Mouse (Mus musculus) megakaryocyte, embryonic 14.5 days (primary cell): ENCODE data around the gene P3h4. TPM values are rescaled to one million over a fixed set of nuclear protein-coding genes. Genes with fewer than 3 reads are reported as not detected.
"Not testable (repeated sequence)": the region's sequence is repeated elsewhere in the genome, so short reads cannot be mapped to it uniquely, and the experiment has no call there.

Experiments
- H3K27me3 ChIP-seq: replicated peaks from 2 replicates; pipeline ENCODE3; 2012; ENCODE audit warnings: inconsistent platforms
- H3K36me3 ChIP-seq: replicated peaks from 2 replicates; pipeline ENCODE3; 2012; ENCODE audit warnings: low read length, inconsistent platforms, mixed read lengths
- H3K4me1 ChIP-seq: 2 replicates; pipeline ENCODE4 v1.6.1; 2012; ENCODE audit warnings: inconsistent platforms
- H3K4me3 ChIP-seq: replicated peaks from 2 replicates; pipeline ENCODE3; 2012; ENCODE audit warnings: moderate library complexity, mild to moderate bottlenecking, inconsistent platforms
- H3K9me3 ChIP-seq: 2 replicates; pipeline ENCODE4 v1.6.1; 2012; ENCODE audit warnings: inconsistent platforms
- FLI1 ChIP-seq: IDR thresholded peaks from 2 replicates; pipeline ENCODE4 v1.6.1; 2012; ENCODE audit warnings: low read length, inconsistent platforms, mixed read lengths
- GATA1 ChIP-seq: IDR thresholded peaks from 3 replicates; pipeline ENCODE4 v1.6.1; 2012; ENCODE audit warnings: mixed read lengths, low read length, inconsistent platforms, borderline replicate concordance
- polyA plus RNA-seq: library from polyadenylated mRNA; stranded (reverse); fragments of >175 nt; gene quantifications from 2 replicates; pipeline ENCODE4 v1.2.3, GENCODE M21; 2012; ENCODE audit warnings: low replicate concordance; ENCODE audit not compliant: insufficient read depth

The P3h4 gene
- polyA plus RNA-seq, 1 experiment: not detected

- H3K9me3 ChIP-seq: no peaks in the 10 kb centered on the region
- TF ChIP-seq GATA1: no peak
- no peak for TF ChIP-seq FLI1
- H3K27me3 ChIP-seq: peaks cover 64% of the 10 kb centered on the region
- H3K4me1 ChIP-seq: peaks cover 16% of the 10 kb centered on the region
- no peak overlapping the region for H3K4me3 ChIP-seq
- H3K36me3 ChIP-seq: no peaks in the 10 kb centered on the region
Observed at GRCm38 (mm10) chr11:100362979-100363562, 51.6 kb downstream of the P3h4 start.

- Histone ChIP-seq H3K4me1 (peaks cover 13% of the 10 kb centered on the region), H3K9me3 (no peaks in the 10 kb centered on the region), H3K4me3 (no peak overlapping the region), H3K27me3 (peaks cover 64% of the 10 kb centered on the region), H3K36me3 (no peaks in the 10 kb centered on the region)
- TF ChIP-seq FLI1: no peak
- TF ChIP-seq GATA1: no peak
Observed at GRCm38 (mm10) chr11:100362209-100362978, 52.2 kb downstream of the P3h4 start.

GRCm38 (mm10) chr11:100361059-100361458, 53.6 kb downstream of the P3h4 start:
- not testable (repeated sequence) for H3K36me3 ChIP-seq, H3K4me3 ChIP-seq, H3K9me3 ChIP-seq
- Histone ChIP-seq H3K27me3 (peaks cover 76% of the 10 kb centered on the region), H3K4me1 (peaks cover 22% of the 10 kb centered on the region)

- Histone ChIP-seq H3K9me3 (no peaks in the 10 kb centered on the region), H3K27me3 (peaks cover 78% of the 10 kb centered on the region), H3K36me3 (no peaks in the 10 kb centered on the region), H3K4me3 (no peak overlapping the region), H3K4me1 (peaks cover 25% of the 10 kb centered on the region)
- no peak for TF ChIP-seq FLI1
- TF ChIP-seq GATA1: no peak
Observed at GRCm38 (mm10) chr11:100360175-100360574, 54.5 kb downstream of the P3h4 start.

Other genes with a start within 250 kb of the P3h4 start
- gene Krt9, start 221.6 kb downstream of the P3h4 start, polyA plus RNA-seq: not detected in 2 replicates
- gene Krt14, start 207.3 kb downstream of the P3h4 start, polyA plus RNA-seq: 1.2 TPM in 1 of 2 replicates, not detected in the other
- gene Krt16, start 165.9 kb downstream of the P3h4 start, polyA plus RNA-seq: not detected in 2 replicates
- 0.08 and 2.6 TPM in 2 replicates for gene Krt17, start 153.8 kb downstream of the P3h4 start, polyA plus RNA-seq
- not detected in 2 replicates for gene Krt42, start 145.0 kb downstream of the P3h4 start, polyA plus RNA-seq
- 123 and 768 TPM in 2 replicates for gene Eif1, start 95.0 kb downstream of the P3h4 start, polyA plus RNA-seq
- gene Gast, start 80.4 kb downstream of the P3h4 start, polyA plus RNA-seq: not detected in 2 replicates
- gene Hap1, start 58.7 kb downstream of the P3h4 start, polyA plus RNA-seq: 0.06 TPM in 1 of 2 replicates, not detected in the other
- 6.4 and 9.4 TPM in 2 replicates for gene Jup, start 17.1 kb downstream of the P3h4 start, polyA plus RNA-seq
- 0.22 TPM in 1 of 2 replicates, not detected in the other for gene Fkbp10, start 861 bp upstream of the P3h4 start, polyA plus RNA-seq
- 48.3 and 86.4 TPM in 2 replicates for gene Nt5c3b, start 27.0 kb upstream of the P3h4 start, polyA plus RNA-seq
- 0.56 TPM in 1 of 2 replicates, not detected in the other for gene Klhl10, start 27.1 kb upstream of the P3h4 start, polyA plus RNA-seq
- 1.6 TPM in 1 of 2 replicates, not detected in the other for gene Klhl11, start 57.9 kb upstream of the P3h4 start, polyA plus RNA-seq
- gene Acly, start 113.2 kb upstream of the P3h4 start, polyA plus RNA-seq: 7.2 and 21.1 TPM in 2 replicates
- gene Ttc25, start 130.8 kb upstream of the P3h4 start, polyA plus RNA-seq: 0.29 TPM in 1 of 2 replicates, not detected in the other
- 13.3 and 17.1 TPM in 2 replicates for gene Cnp, start 160.1 kb upstream of the P3h4 start, polyA plus RNA-seq
- 62.7 and 103 TPM in 2 replicates for gene Nkiras2, start 204.4 kb upstream of the P3h4 start, polyA plus RNA-seq
- gene Dnajc7, start 205.3 kb upstream of the P3h4 start, polyA plus RNA-seq: 1.8 and 86.6 TPM in 2 replicates